Mouse (Mus musculus) MEL-GATA-1-ER (cell line): ENCODE measurements around the gene Hmga2.
"Not testable (repeated sequence)": the region's sequence is repeated elsewhere in the genome, so short reads cannot be mapped to it uniquely, and the experiment has no call there.

Experiments
- DNase-seq: peaks from one replicate; pipeline ENCODE4 v3.0.0-alpha.2; 2012; ENCODE audit warnings: low read depth; ENCODE audit errors: extremely low read depth

The Hmga2 gene

GRCm38 (mm10) chr10:120354523-120355030, 121.7 kb downstream of the Hmga2 start:
- DNase-seq, result no peak

- DNase-seq, result no peak
Observed at GRCm38 (mm10) chr10:120345325-120345724, 130.9 kb downstream of the Hmga2 start.

GRCm38 (mm10) chr10:120344558-120345318, 131.5 kb downstream of the Hmga2 start:
- DNase-seq, result no peak

GRCm38 (mm10) chr10:120339906-120340305, 136.4 kb downstream of the Hmga2 start:
- DNase-seq, result not testable (repeated sequence)

- no peak for DNase-seq
Observed at GRCm38 (mm10) chr10:120339324-120339723, 136.9 kb downstream of the Hmga2 start.

GRCm38 (mm10) chr10:120338841-120339240, 137.4 kb downstream of the Hmga2 start:
- DNase-seq, result no peak

GRCm38 (mm10) chr10:120338431-120338830, 137.8 kb downstream of the Hmga2 start:
- DNase-seq, result not testable (repeated sequence)

GRCm38 (mm10) chr10:120327946-120328345, 148.3 kb downstream of the Hmga2 start:
- no peak for DNase-seq

- DNase-seq, result peak; percentile 78
Observed at GRCm38 (mm10) chr10:120323584-120324203, 152.6 kb downstream of the Hmga2 start.

- peak; percentile 41 for DNase-seq
Observed at GRCm38 (mm10) chr10:120322815-120323214, 153.5 kb downstream of the Hmga2 start.

GRCm38 (mm10) chr10:120319614-120320013, 156.7 kb downstream of the Hmga2 start:
- no peak for DNase-seq
